Mouse (Mus musculus): ENCODE data around the gene Prdm10.

The Prdm10 gene

GRCm38 (mm10) chr9:31363698-31364609 is 83.6 kb downstream of the Prdm10 start:
- in situ Hi-C loops (cut with MboI): no loop called here

DNA sequence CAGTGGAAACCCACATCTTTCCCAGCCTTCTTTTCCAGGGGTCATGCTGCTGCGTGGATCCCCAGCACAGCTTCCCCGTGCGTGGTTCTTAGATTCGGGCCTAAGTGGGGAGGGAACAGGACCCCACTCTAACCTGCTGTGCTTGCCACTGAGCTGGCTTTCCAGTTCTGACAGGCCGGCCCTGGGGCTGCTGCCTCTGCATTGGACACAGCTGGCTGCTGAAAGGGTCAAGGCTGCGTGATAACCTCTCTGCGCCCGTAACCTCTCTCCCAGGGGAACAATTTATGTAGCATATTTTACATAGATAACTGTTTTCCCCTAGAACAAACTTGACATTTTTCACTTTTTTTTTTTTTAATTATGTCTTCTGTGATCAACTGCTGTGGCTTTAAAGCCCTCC is 84.7 kb downstream of the Prdm10 start:
- in situ Hi-C loops (cut with MboI): no loop called here

DNA sequence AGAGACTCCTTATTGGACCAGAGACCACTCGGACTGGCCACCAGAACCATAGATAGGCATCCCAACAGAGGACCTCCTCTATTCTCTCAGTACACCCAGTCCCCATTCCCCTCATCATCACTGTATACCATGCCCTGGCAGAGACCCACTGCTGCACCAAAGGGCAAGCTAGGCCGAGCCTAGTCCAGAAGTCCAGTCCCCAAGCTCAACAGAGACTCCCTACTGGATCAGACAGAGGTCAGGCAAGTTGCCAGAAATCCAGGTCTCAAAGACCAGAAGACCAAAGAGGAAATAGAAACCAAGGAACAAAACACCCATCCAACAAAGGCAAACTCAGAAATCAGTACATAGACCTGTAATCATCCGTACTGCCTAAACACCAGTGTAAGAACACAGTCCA is 91.4 kb downstream of the Prdm10 start:
- in situ Hi-C loops (cut with MboI): no loop called here

DNA sequence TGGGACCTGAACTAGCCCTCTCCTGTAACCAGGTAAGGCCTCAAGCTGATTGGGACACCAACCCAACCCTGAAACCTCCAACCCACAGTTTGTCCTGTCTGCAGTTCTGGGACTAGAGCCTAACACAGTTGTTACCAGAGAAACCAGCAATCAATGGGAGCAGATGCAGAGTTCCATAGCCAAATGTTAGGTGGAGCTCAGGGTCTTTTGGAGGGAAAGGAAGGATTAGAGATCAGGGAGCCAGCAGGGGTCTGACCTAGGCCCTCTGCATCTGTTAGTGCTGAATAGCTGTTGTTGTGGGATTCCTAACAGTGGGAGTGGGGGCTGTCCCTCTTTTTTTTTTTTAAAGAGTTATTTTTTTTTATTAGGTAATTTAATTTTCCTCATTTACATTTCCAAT is 96.3 kb downstream of the Prdm10 start:
- in situ Hi-C loops (cut with MboI): no loop called here

DNA sequence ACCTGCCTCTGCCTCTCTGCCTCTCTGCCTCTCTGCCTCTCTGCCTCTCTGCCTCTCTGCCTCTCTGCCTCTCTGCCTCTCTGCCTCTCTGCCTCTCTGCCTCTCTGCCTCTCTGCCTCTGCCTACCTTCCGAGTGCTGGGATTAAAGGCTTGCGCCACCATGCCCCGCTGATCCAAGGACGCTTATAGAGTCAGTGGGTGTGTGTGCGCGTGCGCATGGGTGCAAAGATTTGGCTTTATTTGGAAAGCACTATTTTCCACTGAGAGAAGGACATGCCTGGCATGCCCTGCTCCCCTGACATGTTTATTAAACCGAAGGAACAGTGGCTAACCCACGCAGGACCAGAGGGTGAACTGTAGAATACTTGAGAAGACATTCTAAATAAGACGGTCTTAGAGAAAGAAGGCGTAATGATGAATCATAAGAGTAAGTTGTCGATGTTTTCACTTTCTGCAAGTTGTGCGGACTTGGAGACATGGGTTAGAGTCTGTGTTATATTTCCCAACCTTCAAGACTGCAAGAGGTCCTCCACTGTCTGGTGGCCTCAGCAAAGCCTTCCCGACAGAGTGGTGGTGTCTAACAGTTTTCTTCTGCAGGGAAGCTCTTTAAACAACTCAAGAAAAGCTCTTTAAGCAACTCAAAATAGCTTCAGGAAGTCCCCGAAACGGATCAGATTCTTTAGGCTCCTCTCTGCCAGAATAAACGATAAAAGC is 104.6 kb downstream of the Prdm10 start:
- in situ Hi-C loops (cut with MboI): no loop called here

GRCm38 (mm10) chr9:31385500-31385869 is 105.1 kb downstream of the Prdm10 start:
- in situ Hi-C loops (cut with MboI): no loop called here

DNA sequence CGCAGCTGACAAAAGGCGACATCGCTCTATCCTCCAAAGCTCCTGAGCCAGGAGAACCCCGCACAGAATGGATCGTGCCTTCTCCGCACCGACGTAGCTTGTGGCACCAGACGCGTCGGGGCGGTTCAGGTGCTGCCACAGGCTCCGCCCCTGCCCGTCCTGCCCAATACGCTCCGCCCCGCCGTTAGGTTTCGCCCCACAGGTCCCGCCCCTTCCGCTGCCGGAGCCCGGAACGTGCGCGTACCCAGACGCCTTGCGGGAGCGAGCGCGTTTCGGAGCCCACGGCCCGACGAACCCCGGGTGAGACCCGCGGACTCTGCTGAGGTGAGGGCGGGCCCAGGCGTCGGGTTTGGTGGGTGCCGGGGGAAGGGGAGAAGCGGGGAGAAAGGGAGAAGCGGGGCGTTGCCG is 105.6 kb downstream of the Prdm10 start, which contains the start of gene Nfrkb:
Gene Nfrkb, plus strand, starts transcription at position 246 of the 408 bp plus-strand sequence.
- in situ Hi-C loops (cut with MboI): no loop called here

GRCm38 (mm10) chr9:31386368-31387180 is 106.2 kb downstream of the Prdm10 start:
- in situ Hi-C loops (cut with MboI): no loop called here

GRCm38 (mm10) chr9:31387206-31387605 is 106.9 kb downstream of the Prdm10 start:
- in situ Hi-C loops (cut with MboI): no loop called here

DNA sequence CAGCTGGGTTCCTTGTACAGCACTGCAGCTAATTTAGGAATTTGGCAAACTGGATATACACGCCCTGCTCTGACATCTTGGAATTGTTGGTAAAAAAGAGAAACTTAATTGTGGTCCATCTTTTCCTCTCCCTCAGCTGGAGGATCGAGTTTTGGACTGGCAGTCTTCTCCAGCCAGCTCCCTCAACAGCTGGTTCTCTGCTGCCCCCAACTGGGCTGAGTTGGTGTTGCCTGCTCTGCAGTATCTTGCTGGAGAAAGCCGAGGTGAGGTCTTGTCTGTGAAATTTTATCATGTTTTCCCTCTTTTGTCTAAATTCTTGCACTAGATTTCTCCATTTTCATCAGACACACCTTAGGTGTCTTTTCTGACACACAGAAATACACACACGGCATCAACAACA is 120.1 kb downstream of the Prdm10 start:
- in situ Hi-C loops (cut with MboI): no loop called here

GRCm38 (mm10) chr9:31404311-31404710 is 124.0 kb downstream of the Prdm10 start:
- in situ Hi-C loops (cut with MboI): no loop called here

GRCm38 (mm10) chr9:31405217-31405616 is 124.9 kb downstream of the Prdm10 start:
- in situ Hi-C loops (cut with MboI): no loop called here

DNA sequence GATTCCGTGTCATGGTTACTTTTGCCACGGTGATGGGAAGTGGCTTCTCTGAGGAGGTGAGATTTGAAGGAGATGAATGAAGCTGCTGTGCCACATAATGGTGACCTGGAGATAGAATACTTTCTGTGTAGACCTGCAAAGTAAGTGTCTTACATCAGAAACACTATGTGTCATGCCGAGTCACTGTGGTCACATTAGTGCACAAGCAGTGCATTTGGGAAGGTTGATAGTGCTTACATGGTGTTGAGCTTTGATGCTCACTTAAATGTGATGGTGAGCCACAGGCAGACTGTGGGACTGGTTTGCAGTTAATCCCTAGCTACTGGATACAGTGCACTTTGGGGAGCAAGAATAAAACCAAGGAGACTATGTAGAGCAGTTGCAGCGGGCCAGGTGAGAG is 131.8 kb downstream of the Prdm10 start:
- in situ Hi-C loops (cut with MboI): no loop called here

GRCm38 (mm10) chr9:31418821-31419220 is 138.5 kb downstream of the Prdm10 start:
- in situ Hi-C loops (cut with MboI): no loop called here

GRCm38 (mm10) chr9:31422143-31422542 is 141.8 kb downstream of the Prdm10 start:
- in situ Hi-C loops (cut with MboI): no loop called here

DNA sequence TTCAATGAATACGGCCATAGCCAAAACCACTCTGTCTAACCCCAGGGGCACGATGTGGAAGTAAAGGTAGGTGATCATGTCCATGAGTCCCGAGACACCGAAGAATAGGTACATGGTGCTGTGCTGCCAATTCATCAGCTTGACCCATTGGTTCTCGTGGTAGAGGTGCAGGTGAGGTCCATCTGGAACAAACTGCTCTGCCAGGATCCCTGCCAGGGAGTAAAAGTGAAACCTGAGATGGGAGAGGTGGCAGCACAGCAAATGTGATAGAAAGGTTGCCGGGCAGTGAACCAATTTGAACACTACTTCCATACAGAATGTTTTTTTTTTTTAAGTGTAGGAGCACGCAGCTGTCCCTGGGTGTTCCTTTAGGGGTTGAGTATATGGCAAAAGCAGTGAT is 148.6 kb downstream of the Prdm10 start:
- in situ Hi-C loops (cut with MboI): no loop called here

- in situ Hi-C loops (cut with MboI): no loop called here
Measured at GRCm38 (mm10) chr9:31430011-31430410, 149.7 kb downstream of the Prdm10 start.
